Mouse (Mus musculus): Measurements from ENCODE around the gene Sgms2. TPM values are rescaled to one million over a fixed set of nuclear protein-coding genes. Genes with fewer than 3 reads are reported as not detected.

The Sgms2 gene
- polyA plus RNA-seq, 1 experiment from 2014 or later = 15.8 TPM

DNA sequence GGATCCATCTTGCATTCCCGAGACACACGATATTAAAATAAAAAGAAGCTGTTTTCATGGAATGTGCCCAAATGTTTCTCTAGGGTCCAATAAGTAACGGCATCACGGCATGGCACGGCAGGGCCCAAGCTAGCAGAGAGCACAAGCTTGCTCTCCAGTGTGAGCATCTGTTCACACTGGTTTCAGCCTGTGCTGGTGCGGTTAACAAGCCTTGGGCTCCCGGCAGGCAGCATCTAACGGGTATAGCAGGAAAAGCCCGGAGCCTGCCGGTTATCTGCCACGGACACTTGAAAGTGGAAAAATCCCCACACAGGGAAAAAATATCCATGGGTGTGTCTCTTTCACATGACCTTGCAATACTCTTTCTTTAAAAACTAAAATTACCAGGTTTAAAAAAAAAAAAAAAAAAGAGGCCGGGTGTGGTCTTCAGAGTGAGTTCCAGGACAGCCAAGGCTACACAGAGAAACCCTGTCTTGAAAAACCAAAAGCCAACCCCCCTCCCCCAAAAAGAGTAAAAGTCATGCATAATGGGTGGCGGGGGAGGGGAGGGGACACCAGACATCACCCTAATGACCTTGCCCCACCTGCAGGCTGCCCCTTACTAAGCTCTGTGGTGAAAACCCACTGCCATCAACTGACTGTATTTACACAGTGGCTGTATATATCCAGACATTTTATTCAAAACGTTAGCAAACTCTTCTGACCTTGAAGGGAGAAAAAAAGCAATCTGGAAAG is 169.0 kb downstream of the Sgms2 start:
- H3K4me2 ChIP-seq (replicated peaks) = no peak overlapping the region
- H3K4me1 ChIP-seq (replicated peaks) = no peaks in the 10 kb centered on the region
- WGBS = 76% methylated on average over 14 of the region's 14 CpGs
- ATAC-seq = no peak
- no peak overlapping the region for H3K4me3 ChIP-seq (replicated peaks)
- H3K27ac ChIP-seq = no peak overlapping the region
- H3K36me3 ChIP-seq = no peaks in the 10 kb centered on the region
- H3K9ac ChIP-seq = no peak overlapping the region
- no peaks in the 10 kb centered on the region for H3K9me3 ChIP-seq
- H3K27me3 ChIP-seq (replicated peaks) = no peaks in the 10 kb centered on the region

DNA sequence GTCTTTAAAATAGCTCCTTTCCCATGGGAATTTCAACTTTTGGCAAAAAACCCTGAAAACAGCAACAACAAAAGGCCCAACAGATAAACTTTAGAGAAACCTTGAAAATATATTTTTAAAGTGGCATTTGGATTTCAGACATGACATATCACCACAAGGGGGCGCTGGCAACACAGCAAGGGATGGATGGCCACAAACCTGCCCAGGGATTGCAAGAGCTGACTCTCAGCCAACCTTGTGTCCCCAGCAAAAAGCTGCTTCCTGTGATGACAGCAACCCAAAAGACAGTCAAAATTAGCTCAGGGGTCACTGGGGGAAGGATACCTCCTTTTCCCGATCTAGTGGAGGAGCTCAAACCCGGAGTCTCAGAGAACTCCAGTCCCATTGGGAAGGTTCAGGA is 171.0 kb downstream of the Sgms2 start:
- Histone ChIP-seq H3K9ac (no peak overlapping the region), H3K27ac (no peak overlapping the region), H3K4me3 (replicated peaks) (no peak overlapping the region), H3K36me3 (no peaks in the 10 kb centered on the region), H3K4me2 (replicated peaks) (no peak overlapping the region), H3K9me3 (no peaks in the 10 kb centered on the region), H3K27me3 (replicated peaks) (no peaks in the 10 kb centered on the region), H3K4me1 (replicated peaks) (peaks cover 7% of the 10 kb centered on the region; the same call in 1 of the 2 replicates)
- 6% methylated on average over 3 of the region's 3 CpGs for WGBS
- peak; percentile 45; the same call in 1 of the 2 replicates for ATAC-seq

DNA sequence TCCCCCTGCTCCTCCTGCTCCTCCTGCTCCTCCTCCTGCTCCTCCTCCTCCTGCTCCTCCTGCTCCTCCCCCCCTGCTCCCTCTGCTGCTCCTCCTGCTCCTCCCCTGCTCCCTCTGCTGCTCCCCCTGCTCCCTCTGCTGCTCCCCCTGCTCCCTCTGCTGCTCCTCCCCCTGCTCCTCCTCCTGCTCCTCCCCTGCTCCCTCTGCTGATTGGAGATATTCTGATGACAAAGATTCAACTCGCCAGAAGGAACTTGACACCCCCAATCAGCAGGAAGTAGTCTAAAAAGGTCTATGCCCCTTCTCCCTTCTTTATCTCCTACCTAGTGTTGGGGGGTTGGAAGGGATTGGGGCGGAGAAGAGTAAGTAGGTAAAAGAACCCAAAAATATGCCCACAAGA is 173.0 kb downstream of the Sgms2 start:
- Histone ChIP-seq H3K4me3 (replicated peaks) (no peak overlapping the region), H3K27me3 (replicated peaks) (no peaks in the 10 kb centered on the region), H3K4me2 (replicated peaks) (no peak overlapping the region), H3K36me3 (no peaks in the 10 kb centered on the region), H3K9ac (no peak overlapping the region), H3K9me3 (no peaks in the 10 kb centered on the region), H3K27ac (no peak overlapping the region), H3K4me1 (replicated peaks) (peaks cover 7% of the 10 kb centered on the region; the same call in 1 of the 2 replicates)
- no peak for ATAC-seq
- 56% methylated on average over 2 of the region's 2 CpGs for WGBS

DNA sequence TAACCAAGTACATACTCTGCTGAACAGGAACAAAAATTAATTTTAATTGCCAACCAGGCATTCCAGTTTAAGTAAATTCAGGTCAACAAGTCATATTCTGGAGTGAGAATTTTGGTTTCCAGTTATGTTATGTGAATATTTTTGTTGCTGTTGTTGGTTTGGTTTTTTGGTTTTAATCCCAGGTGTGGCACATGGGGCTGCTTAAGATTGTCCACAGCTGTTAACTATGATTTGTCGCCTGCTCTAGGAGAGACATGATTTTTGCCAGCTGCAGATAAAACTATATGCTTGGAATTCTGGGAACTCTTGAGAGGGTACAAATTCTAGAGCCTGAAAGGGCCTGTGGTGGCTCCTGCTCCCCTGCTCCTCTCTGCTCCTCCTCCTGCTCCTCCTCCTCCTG is 174.1 kb downstream of the Sgms2 start:
- Histone ChIP-seq H3K9ac (no peak overlapping the region), H3K4me3 (replicated peaks) (no peak overlapping the region), H3K27me3 (replicated peaks) (no peaks in the 10 kb centered on the region), H3K36me3 (no peaks in the 10 kb centered on the region), H3K27ac (no peak overlapping the region), H3K9me3 (no peaks in the 10 kb centered on the region), H3K4me1 (replicated peaks) (peaks cover 7% of the 10 kb centered on the region; the same call in 1 of the 2 replicates), H3K4me2 (replicated peaks) (no peak overlapping the region)
- WGBS = 87% methylated on average over 1 of the region's 1 CpGs
- ATAC-seq = no peak

DNA sequence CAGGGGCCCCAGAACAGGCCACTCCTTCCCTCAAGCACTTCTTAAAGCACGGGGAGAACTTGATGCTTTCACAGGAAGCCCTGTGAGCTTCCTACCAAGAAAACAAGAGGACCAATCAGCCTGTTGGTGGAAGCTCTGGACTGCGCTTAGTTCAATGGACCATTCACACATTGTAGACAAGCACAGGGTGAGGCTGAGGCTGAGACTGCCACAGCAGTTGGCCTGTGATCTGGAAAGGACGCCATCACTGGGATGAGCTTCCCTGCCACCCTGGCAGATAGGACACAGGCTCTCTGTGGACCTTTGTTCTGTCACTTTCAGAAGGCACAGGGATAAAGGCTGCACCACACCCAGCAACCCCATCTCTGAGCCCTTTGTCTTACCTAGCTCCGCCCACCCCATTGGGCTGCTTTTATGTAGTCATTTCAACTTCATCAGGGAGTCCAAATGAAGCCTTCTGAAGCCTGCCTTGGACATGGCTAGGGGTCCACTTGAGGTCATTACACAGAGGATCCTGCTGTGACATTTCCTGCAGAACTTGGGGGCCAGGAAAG is 175.2 kb downstream of the Sgms2 start:
- Histone ChIP-seq H3K9me3 (no peaks in the 10 kb centered on the region), H3K9ac (no peak overlapping the region)
- 49% methylated on average over 4 of the region's 4 CpGs for WGBS

DNA sequence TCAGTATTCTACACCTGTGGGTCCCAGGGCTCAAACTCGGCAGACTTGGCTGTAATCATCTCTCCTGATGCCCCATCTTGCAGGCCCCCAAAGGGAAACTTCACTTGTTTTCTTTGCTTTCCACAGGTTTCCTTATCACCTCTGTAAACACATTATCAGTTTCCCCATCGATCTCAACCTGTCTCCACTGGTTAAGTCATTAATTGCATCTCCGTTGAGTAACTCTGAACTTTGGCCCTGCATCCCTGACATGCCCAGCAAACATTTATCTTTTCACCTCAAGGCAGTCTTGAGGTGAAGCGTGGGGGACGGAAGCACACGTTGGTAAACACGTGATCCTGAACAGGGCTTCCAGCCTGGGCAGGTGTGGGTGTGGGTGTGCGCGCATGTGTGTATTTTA is 178.9 kb downstream of the Sgms2 start:
- Histone ChIP-seq H3K4me3 (replicated peaks) (no peak overlapping the region), H3K9me3 (no peaks in the 10 kb centered on the region), H3K36me3 (no peaks in the 10 kb centered on the region), H3K27me3 (replicated peaks) (no peaks in the 10 kb centered on the region), H3K4me2 (replicated peaks) (no peak overlapping the region), H3K4me1 (replicated peaks) (peaks cover 7% of the 10 kb centered on the region; the same call in 1 of the 2 replicates), H3K27ac (no peak overlapping the region), H3K9ac (no peak overlapping the region)
- WGBS = 53% methylated on average over 9 of the region's 9 CpGs
- peak; percentile 81 for ATAC-seq

More for the DNA sequence above, 175.2 kb downstream of the Sgms2 start:
- Histone ChIP-seq H3K4me1 (replicated peaks) (peaks cover 7% of the 10 kb centered on the region; the same call in 1 of the 2 replicates), H3K27ac (no peak overlapping the region), H3K4me2 (replicated peaks) (no peak overlapping the region), H3K4me3 (replicated peaks) (no peak overlapping the region), H3K36me3 (no peaks in the 10 kb centered on the region), H3K27me3 (replicated peaks) (no peaks in the 10 kb centered on the region)
- ATAC-seq = peak; percentile 29; the same call in 1 of the 2 replicates

DNA sequence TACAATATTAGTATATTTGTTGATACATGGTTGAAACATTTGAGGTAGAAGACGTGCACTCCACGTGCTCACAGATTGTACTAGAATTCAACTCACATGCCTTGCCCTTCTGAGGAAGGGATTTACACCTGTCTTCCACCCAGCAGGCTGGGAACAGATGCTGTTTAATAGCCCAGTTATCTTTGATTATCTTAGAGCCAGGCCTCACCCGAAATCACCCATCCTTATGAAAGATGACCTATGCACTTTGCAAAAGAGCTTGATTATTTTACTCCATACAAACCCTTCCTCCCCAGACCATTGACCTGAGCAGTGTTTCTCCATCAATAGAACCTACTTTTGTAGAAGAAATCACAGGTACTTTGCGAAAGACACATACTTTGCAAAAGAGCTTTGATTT is 180.6 kb downstream of the Sgms2 start:
- Histone ChIP-seq H3K27ac (no peak overlapping the region), H3K36me3 (no peaks in the 10 kb centered on the region), H3K4me3 (replicated peaks) (no peak overlapping the region), H3K9ac (no peak overlapping the region), H3K4me1 (replicated peaks) (0 out of 2 replicates have a peak, but pooled peaks cover under 1% of the 10 kb centered on the region), H3K9me3 (no peaks in the 10 kb centered on the region), H3K4me2 (replicated peaks) (no peak overlapping the region), H3K27me3 (replicated peaks) (no peaks in the 10 kb centered on the region)
- 64% methylated on average over 4 of the region's 4 CpGs for WGBS
- peak; percentile 67 for ATAC-seq

DNA sequence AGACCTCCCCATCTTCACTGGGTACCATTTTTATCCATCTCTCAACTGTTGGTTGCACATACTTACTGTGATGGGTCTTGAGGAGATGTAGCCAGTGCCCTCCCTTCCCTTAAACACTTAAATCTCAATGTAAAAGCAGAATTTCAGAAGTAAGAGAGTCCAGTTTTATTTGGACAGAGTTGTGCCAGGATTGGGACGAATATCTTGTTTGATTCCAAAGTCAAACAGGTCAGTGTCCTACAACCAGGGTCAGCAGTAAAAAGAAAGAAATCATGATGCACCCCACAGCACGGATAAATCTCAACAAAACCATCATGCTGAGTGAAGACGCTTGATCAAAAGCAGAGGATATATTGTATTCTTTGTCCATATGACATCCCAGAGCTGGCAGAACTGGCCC is 183.4 kb downstream of the Sgms2 start:
- ATAC-seq = no peak
- Histone ChIP-seq H3K4me3 (replicated peaks) (no peak overlapping the region), H3K9ac (no peak overlapping the region), H3K27ac (no peak overlapping the region), H3K4me2 (replicated peaks) (no peak overlapping the region), H3K4me1 (replicated peaks) (no peaks in the 10 kb centered on the region), H3K36me3 (no peaks in the 10 kb centered on the region), H3K9me3 (no peaks in the 10 kb centered on the region), H3K27me3 (replicated peaks) (no peaks in the 10 kb centered on the region)
- WGBS = 88% methylated on average over 3 of the region's 3 CpGs

DNA sequence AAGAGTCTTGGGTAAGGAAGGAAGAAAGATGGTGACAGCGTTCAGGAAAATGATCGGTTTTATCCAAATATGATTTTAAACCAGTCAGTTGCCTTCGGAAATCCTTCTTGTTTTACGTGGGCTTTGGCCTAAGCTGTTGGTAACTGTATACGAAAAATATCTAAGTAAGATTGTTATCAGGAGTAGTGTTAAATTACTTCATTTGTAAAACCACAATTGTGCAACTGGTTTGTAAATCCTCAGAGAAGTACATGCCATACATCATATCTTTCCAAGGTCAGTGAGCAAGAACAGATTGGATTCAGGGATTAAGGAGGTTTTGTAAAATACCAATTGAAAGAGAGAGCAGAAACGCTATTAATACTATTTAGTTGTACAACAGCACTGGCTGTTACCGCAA is 185.0 kb downstream of the Sgms2 start:
- WGBS = 91% methylated on average over 7 of the region's 7 CpGs
- Histone ChIP-seq H3K27me3 (replicated peaks) (no peaks in the 10 kb centered on the region), H3K36me3 (no peaks in the 10 kb centered on the region), H3K4me2 (replicated peaks) (no peak overlapping the region), H3K4me3 (replicated peaks) (no peak overlapping the region), H3K9me3 (no peaks in the 10 kb centered on the region), H3K27ac (no peak overlapping the region), H3K9ac (no peak overlapping the region), H3K4me1 (replicated peaks) (no peaks in the 10 kb centered on the region)
- ATAC-seq = no peak

DNA sequence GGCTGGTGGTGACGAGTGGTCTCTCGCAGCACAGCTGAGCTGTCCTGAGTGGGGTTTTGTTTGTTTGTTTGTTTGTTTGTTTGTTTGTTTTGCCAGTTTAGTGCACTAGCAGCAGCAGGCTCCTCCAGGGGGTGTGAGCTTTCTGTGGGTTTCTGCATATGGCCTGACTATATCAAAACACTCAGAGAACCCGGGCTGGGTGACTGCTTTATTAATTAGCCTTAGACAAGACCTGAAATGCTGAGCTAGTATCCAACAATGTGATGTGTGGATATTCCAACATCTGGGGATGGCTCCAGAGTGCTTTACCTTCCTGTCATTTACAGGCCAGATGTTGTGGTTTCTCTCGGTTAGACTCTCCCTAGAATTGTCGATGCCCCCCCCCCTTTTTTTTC is 187.9 kb downstream of the Sgms2 start:
- Histone ChIP-seq H3K27me3 (replicated peaks) (no peaks in the 10 kb centered on the region), H3K36me3 (no peaks in the 10 kb centered on the region), H3K4me3 (replicated peaks) (peak overlapping the region; percentile 72), H3K27ac (no peak overlapping the region), H3K4me1 (replicated peaks) (no peaks in the 10 kb centered on the region), H3K4me2 (replicated peaks) (peak overlapping the region; percentile 93), H3K9me3 (no peaks in the 10 kb centered on the region), H3K9ac (peak overlapping the region; percentile 57; the same call in 1 of the 2 replicates)
- peak; percentile 26; the same call in 1 of the 2 replicates for ATAC-seq
- 21% methylated on average over 5 of the region's 5 CpGs for WGBS

DNA sequence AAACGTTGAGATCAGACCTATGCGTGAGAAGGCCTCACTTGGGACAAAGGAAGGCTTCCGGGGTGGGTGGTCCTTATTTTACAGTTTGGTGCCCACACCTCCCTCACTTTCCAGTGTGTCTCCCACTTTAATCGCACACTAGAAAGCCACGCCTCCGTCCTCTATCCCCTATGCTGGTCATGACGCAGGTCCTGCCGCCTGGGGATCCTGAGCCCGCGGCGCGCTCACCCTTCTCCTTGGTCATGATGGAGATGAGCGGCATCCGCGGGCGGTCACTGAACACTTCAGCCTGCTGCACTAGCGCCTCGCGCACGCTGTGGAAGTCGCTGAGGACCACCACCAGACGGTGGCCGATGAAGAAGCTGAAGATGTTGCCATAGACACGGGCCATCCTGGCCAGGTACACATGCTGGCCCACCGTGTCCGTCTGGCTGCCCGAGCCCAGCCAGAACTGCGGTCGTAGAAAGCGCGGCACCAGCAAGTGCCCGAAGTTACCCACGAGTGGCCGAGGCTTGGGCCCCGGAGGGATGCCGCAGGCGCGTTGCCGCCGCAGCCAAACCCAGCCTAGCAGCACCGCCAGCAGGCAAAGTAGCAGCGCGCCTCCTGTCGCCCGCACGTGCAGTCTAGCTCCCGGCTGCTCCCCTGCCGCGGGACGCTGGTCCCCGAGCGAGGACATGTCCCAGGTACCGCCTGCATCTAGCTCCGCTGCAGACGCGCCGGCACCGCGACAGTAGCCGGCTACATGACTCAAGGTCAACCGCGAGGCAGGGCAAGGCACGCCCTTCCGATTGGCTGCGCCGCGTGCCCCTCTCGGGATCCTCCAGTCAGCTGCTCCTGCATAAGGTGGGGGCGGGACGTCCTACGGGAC is 188.5 kb downstream of the Sgms2 start, which contains the start of gene Cyp2u1:
Gene Cyp2u1, minus strand, starts transcription at position 776 of the 868 bp plus-strand sequence.
- ATAC-seq = peak; percentile 96
- peak within 1 kb of the TSS; percentile 72 for H3K4me3 ChIP-seq (replicated peaks)
- no peaks in the 10 kb centered on the region for H3K36me3 ChIP-seq
- peak within 1 kb of the TSS; percentile 46 for H3K27ac ChIP-seq
- under 1% methylated on average over 71 of the region's 71 CpGs for WGBS
- peak within 1 kb of the TSS; percentile 93 for H3K4me2 ChIP-seq (replicated peaks)
- no peaks in the 10 kb centered on the region for H3K9me3 ChIP-seq
- H3K4me1 ChIP-seq (replicated peaks) = no peaks in the 10 kb centered on the region
- H3K27me3 ChIP-seq (replicated peaks) = no peaks in the 10 kb centered on the region
- peak within 1 kb of the TSS; percentile 57 for H3K9ac ChIP-seq

DNA sequence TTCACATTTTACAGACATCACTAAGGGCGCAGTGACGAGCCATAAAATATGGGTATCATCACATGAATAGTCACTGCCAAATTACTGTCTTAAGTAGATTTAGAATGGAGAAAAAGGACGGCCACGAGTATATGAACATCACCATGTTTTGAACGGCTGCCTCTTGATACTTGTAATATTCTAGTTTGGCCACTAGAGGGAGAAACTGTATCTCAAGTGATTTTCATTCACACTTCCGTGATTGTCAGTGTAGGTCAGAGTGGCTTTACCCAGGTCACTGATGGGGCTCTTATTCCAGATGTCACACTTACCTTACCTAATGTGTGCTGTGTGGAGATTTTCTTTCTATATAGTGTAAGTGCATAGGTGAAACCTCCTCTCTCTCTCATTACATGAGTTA is 191.3 kb downstream of the Sgms2 start:
- Histone ChIP-seq H3K4me1 (replicated peaks) (0 out of 2 replicates have a peak, but pooled peaks cover 8% of the 10 kb centered on the region), H3K9ac (no peak overlapping the region), H3K9me3 (no peaks in the 10 kb centered on the region), H3K27ac (no peak overlapping the region), H3K4me2 (replicated peaks) (no peak overlapping the region), H3K36me3 (no peaks in the 10 kb centered on the region), H3K27me3 (replicated peaks) (no peaks in the 10 kb centered on the region), H3K4me3 (replicated peaks) (no peak overlapping the region)
- WGBS = 5% methylated on average over 6 of the region's 6 CpGs
- no peak for ATAC-seq

Measured in intestine, embryonic 15.5 days (tissue).